Mouse (Mus musculus) liver, embryonic 14.5 days (tissue): Measurements from ENCODE around the gene Atg2b.

ENCODE experiments used
- CTCF ChIP-seq: IDR thresholded peaks from 2 replicates; pipeline ENCODE4 v1.5.1; 2016; ENCODE audit warnings: antibody characterized with exemption, low read depth, control low read depth
- EP300 ChIP-seq: IDR thresholded peaks from 2 replicates; pipeline ENCODE4 v1.6.1; 2016; ENCODE audit warnings: antibody characterized with exemption, low read depth

GRCm38 (mm10) chr12:105593471-105593870, 91.5 kb downstream of the Atg2b start:
- TF ChIP-seq CTCF (no peak), EP300 (no peak)
